In the genomic region with DNA sequence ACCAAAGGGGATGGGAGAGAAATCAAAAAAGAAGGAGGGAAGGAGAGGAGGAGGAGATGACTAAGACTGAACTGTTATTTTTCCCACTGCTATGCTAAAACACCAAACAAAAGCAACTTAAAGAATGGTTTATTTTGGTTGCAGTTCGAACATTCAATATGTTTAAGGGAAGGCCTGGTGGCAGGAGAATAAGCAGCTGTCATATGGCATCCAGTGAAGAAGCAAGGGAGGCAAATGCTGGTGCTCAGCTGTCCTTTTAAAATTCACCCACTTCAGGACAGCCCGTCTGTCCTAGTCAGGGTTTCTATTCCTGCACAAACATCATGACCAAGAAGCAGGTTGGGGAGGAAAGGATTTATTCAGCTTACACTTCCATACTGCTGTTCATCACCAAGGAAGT, we compare ENCODE assay signal across 19 mouse cellular contexts. TPM values are rescaled to one million over a fixed set of nuclear protein-coding genes. Genes with fewer than 3 reads are reported as not detected.
A peak's percentile ranks its signal among the peaks of the same experiment; 100 is the strongest.
DNase-seq lines count a peak whose midpoint lies in the region; TF ChIP-seq lines count a peak whose summit lies in the region.
"Had no signal": no experiment of that assay in that cellular context is flagged by ENCODE, and none has a peak within 500 bp of the region (broad histone marks: within the 10 kb centered on the region; RNA-seq: fewer than 3 reads in every experiment).

No protein-coding gene starts in this region.

- H3K27me3 ChIP-seq in spleen, adult 2 months (ENCODE audit: control insufficient read depth, insufficient read depth, low read length), result no peaks in the 10 kb centered on the region
- no peaks in the 10 kb centered on the region for H3K27me3 ChIP-seq in myocyte (ENCODE audit: control insufficient read depth, insufficient read depth, insufficient read length)
- H3K27me3 ChIP-seq: embryonic facial prominence, embryonic 13.5 days; embryonic facial prominence, embryonic 15.5 days; forebrain, embryonic 12.5 days had no signal

- H3K27ac ChIP-seq in spleen, adult 2 months (ENCODE audit: insufficient read depth, low read length), result peak overlapping the region; percentile 64; the same call in 1 of the 2 replicates
- H3K27ac ChIP-seq: embryonic facial prominence, embryonic 13.5 days; embryonic facial prominence, embryonic 15.5 days; forebrain, embryonic 10.5 days; forebrain, embryonic 12.5 days had no signal

- TF ChIP-seq CTCF in spleen, adult 2 months (IDR thresholded peaks at IDR 0.05; ENCODE audit: extremely low read depth, insufficient read depth, insufficient read length, insufficient replicate concordance), result no peak

- TF ChIP-seq POLR2A in spleen, adult 2 months (IDR thresholded peaks at IDR 0.05; ENCODE audit: low read depth, low read length), result no peak
- TF ChIP-seq POLR2A in myocyte (IDR thresholded peaks at IDR 0.05; ENCODE audit: insufficient read length, low read depth), result no peak

- H3K79me2 ChIP-seq in myocyte (ENCODE audit: control insufficient read depth, insufficient read depth), result no peaks in the 10 kb centered on the region

- no peak overlapping the region for H3K4me2 ChIP-seq in myocyte (ENCODE audit: low read depth)
- H3K4me2 ChIP-seq: embryonic facial prominence, embryonic 13.5 days; embryonic facial prominence, embryonic 15.5 days; forebrain, embryonic 12.5 days had no signal

- peaks cover 8% of the 10 kb centered on the region for H3K36me3 ChIP-seq in spleen, adult 2 months (ENCODE audit: control insufficient read depth, insufficient read depth, low read length)
- no peaks in the 10 kb centered on the region for H3K36me3 ChIP-seq in myocyte (ENCODE audit: control insufficient read depth, insufficient read depth)
- H3K36me3 ChIP-seq: forebrain, embryonic 10.5 days; forebrain, embryonic 12.5 days had no signal

- H3K4me1 ChIP-seq in spleen, adult 2 months (ENCODE audit: control insufficient read depth, insufficient read depth, insufficient read length), result peaks cover 21% of the 10 kb centered on the region; the same call in 1 of the 2 replicates
- H3K4me1 ChIP-seq: embryonic facial prominence, embryonic 13.5 days; embryonic facial prominence, embryonic 15.5 days; forebrain, embryonic 10.5 days; forebrain, embryonic 12.5 days had no signal

- no peak overlapping the region for H3K4me3 ChIP-seq in spleen, adult 2 months (ENCODE audit: extremely low read depth, insufficient read depth, insufficient read length)
- no peak overlapping the region for H3K4me3 ChIP-seq in myocyte
- H3K4me3 ChIP-seq: embryonic facial prominence, embryonic 13.5 days; embryonic facial prominence, embryonic 15.5 days; erythroblast, embryonic 14.5 days; forebrain, embryonic 10.5 days; forebrain, embryonic 12.5 days had no signal

- H3ac ChIP-seq in myocyte (ENCODE audit: control insufficient read depth, insufficient read length), result no peak overlapping the region

- WGBS in spleen, adult 2 months, result 91% methylated on average over 2 of the region's 2 CpGs

- DNase-seq in spleen, adult 2 months (ENCODE audit: low read depth in 1 of 2, low spot score in 2 of 2), result no peak
- DNase-seq in spleen, postnatal 36 days (ENCODE audit: low spot score in 2 of 2), result no peak
- peak; percentile 54 for DNase-seq in brain, adult 2 months (ENCODE audit: low read depth, low spot score)
- DNase-seq in kidney, adult 18-20 months, result no peak
- DNase-seq: adrenal gland, adult 2 months; adrenal gland, postnatal 10 days; adrenal gland, postnatal 25 days; cerebellum, adult 11-12 months; cerebellum, adult 2 months; cerebellum, adult 9-10 months; cerebellum, postnatal 10 days; cerebellum, postnatal 36 days; embryo, embryonic 11 days had no signal

TF ChIP-seq in myocyte, 11 proteins besides CTCF, POLR2A, EP300 and RAD21:
- TF ChIP-seq USF1 (IDR thresholded peaks at IDR 0.05; ENCODE audit: low read depth) (no peak), MYOD1 (IDR thresholded peaks at IDR 0.05; ENCODE audit: control insufficient read depth in 1 of 3, insufficient read length in 2 of 3, low read depth in 2 of 3) (peak in 2 of 3 experiments; percentile 18 to 19), MYOG (IDR thresholded peaks at IDR 0.05; ENCODE audit: control insufficient read depth in 1 of 3, insufficient read depth in 1 of 3, insufficient read length in 2 of 3, low read depth in 2 of 3) (peak in 1 of 3 experiments; percentile 10)

RNA-seq across cellular contexts. Expression of a gene that starts 19.4 kb away (rescaled TPM):
- polyA plus RNA-seq in spleen, adult 2 months (2012; rRNA removed), result 42.5 and 46.2 TPM in 2 replicates
- 10.5 TPM for polyA plus RNA-seq in myocyte (2012; fragmentation: generic; extraction: Trizol)

RNA-seq across cellular contexts. Expression of a gene that starts 37.2 kb away (rescaled TPM):
- polyA plus RNA-seq in spleen, adult 2 months (2012; rRNA removed), result 3.0 and 4.7 TPM in 2 replicates
- polyA plus RNA-seq in myocyte (2012; fragmentation: generic; extraction: Trizol), result 22.2 TPM

RNA-seq across cellular contexts. Expression of a gene that starts 55.5 kb away (rescaled TPM):
- 21.1 and 21.9 TPM in 2 replicates for polyA plus RNA-seq in spleen, adult 2 months (2012; rRNA removed)
- 193 TPM for polyA plus RNA-seq in myocyte (2012; fragmentation: generic; extraction: Trizol)
